Mouse (Mus musculus): Measurements from ENCODE around the gene Gm10073.
"Not testable (repeated sequence)": the region's sequence is repeated elsewhere in the genome, so short reads cannot be mapped to it uniquely, and the experiment has no call there.

Gene Gm10073

GRCm38 (mm10) chr8:106597067-106597466, 23.8 kb upstream of the Gm10073 start:
- DNase-seq: no peak

- DNase-seq: not testable (repeated sequence)
Observed at GRCm38 (mm10) chr8:106595623-106596022, 22.4 kb upstream of the Gm10073 start.

- DNase-seq: no peak
Observed at GRCm38 (mm10) chr8:106592458-106592857, 19.2 kb upstream of the Gm10073 start.

- DNase-seq: no peak
Observed at GRCm38 (mm10) chr8:106588443-106589431, 15.5 kb upstream of the Gm10073 start.

- DNase-seq: no peak
Observed at GRCm38 (mm10) chr8:106586896-106587295, 13.6 kb upstream of the Gm10073 start.

- no peak for DNase-seq
Observed at GRCm38 (mm10) chr8:106585671-106586037, 12.4 kb upstream of the Gm10073 start.

- no peak for DNase-seq
Observed at GRCm38 (mm10) chr8:106584942-106585670, 11.8 kb upstream of the Gm10073 start.

GRCm38 (mm10) chr8:106581344-106582088, 8.3 kb upstream of the Gm10073 start:
- no peak for DNase-seq

- DNase-seq: no peak
Observed at GRCm38 (mm10) chr8:106579510-106579909, 6.2 kb upstream of the Gm10073 start.

GRCm38 (mm10) chr8:106576849-106577555, 3.7 kb upstream of the Gm10073 start:
- DNase-seq: no peak

- no peak for DNase-seq
Observed at GRCm38 (mm10) chr8:106574283-106574682, 1.0 kb upstream of the Gm10073 start.

GRCm38 (mm10) chr8:106572175-106572574, 1.1 kb downstream of the Gm10073 start:
- not testable (repeated sequence) for DNase-seq

GRCm38 (mm10) chr8:106571551-106572172, 1.6 kb downstream of the Gm10073 start:
- DNase-seq: no peak

- DNase-seq: no peak
Observed at GRCm38 (mm10) chr8:106570386-106570785, 2.9 kb downstream of the Gm10073 start.

GRCm38 (mm10) chr8:106569006-106569405, 4.3 kb downstream of the Gm10073 start:
- DNase-seq: no peak

GRCm38 (mm10) chr8:106563691-106564182, 9.5 kb downstream of the Gm10073 start:
- DNase-seq: no peak

GRCm38 (mm10) chr8:106561097-106561865, 12.0 kb downstream of the Gm10073 start:
- peak; percentile 33 to 61 for DNase-seq

GRCm38 (mm10) chr8:106559844-106560243, 13.4 kb downstream of the Gm10073 start:
- no peak for DNase-seq

- DNase-seq: no peak
Observed at GRCm38 (mm10) chr8:106556068-106556645, 17.1 kb downstream of the Gm10073 start.

GRCm38 (mm10) chr8:106554011-106554410, 19.2 kb downstream of the Gm10073 start:
- DNase-seq: no peak
